Mouse (Mus musculus): ENCODE data around the gene Trpc4ap.

DNA sequence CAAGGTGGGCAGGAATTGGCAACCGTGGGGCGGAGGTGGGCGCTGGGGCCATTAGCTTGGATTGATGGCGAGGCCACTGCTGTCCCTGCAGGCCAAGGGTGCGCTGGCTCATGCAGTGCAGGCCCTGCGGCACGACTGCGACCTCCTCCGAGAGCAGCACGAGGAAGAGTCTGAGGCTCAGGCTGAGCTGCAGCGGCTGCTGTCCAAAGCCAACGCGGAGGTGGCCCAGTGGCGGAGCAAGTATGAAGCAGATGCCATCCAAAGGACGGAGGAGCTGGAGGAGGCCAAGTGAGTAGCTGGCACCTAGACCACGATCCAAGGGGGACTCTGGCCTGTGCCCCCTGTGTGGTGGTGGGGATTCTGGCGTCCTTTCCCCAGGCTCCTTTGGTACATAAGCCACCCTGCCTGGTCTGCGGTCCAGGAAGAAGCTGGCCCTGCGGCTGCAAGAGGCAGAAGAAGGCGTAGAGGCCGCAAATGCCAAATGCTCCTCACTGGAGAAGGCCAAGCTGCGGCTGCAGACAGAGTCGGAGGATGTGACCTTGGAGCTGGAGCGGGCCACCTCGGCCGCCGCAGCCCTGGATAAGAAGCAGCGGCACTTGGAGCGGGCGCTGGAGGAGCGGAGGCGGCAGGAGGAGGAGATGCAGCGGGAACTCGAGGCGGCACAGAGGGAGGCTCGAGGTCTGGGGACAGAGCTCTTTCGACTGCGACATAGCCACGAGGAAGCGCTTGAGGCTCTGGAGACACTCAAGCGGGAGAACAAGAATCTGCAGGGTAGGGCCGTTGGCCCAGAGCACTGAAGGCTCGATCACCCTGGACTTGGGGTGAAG lies 61.4 kb downstream of the Trpc4ap start:
- TF ChIP-seq CTCF (IDR thresholded peaks at IDR 0.05; ENCODE audit: extremely low read depth, insufficient read length, insufficient replicate concordance, low read depth, low read length) (no peak), POLR2A (IDR thresholded peaks at IDR 0.05; ENCODE audit: low read depth, low read length) (no peak)
